Mouse (Mus musculus): ENCODE results near the gene Hist2h2ac.
"Not testable (repeated sequence)": the region's sequence is repeated elsewhere in the genome, so short reads cannot be mapped to it uniquely, and the experiment has no call there.

The Hist2h2ac gene

DNA sequence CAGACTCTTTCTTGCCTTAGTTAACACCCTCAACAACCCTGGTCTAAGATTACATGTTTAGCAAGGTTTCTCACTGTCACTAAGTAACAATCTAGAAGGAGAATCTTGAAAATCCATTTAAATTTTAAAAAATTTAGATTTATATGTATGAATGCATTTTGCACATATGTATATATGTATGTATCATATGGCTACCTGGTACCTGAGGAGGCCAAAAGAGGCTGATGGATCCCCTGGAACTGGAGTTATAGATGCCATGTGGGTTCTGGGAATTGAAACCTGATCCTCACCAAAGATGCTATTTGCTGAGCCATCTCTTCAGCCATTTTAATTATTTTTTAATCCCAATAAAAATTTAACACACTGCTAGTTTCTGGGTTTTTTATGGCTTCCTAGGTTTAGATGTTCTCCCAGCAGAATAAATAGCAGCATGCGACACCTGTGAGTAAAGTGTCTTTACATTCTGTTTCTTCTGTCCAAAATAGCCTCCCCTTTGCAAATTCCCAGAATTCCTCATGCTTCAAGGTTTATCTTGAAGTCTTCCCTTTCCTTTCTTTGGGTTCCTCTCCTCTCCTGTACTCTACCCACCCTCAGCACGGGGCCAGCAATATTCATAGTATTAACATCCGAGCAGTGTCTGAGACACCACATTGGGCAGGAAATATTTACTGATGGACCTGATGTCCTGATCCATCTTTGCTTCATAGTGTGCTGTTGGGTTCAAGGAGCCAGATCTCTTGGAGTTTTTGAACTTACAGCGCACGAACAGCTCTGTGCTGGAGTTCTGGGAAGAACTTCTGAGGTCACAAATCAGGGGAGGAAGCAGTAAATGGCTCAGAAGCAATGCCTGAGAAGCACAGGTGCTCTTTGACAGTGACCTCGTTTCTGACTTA, 27.7 kb upstream of the Hist2h2ac start:
- DNase-seq: no peak

DNA sequence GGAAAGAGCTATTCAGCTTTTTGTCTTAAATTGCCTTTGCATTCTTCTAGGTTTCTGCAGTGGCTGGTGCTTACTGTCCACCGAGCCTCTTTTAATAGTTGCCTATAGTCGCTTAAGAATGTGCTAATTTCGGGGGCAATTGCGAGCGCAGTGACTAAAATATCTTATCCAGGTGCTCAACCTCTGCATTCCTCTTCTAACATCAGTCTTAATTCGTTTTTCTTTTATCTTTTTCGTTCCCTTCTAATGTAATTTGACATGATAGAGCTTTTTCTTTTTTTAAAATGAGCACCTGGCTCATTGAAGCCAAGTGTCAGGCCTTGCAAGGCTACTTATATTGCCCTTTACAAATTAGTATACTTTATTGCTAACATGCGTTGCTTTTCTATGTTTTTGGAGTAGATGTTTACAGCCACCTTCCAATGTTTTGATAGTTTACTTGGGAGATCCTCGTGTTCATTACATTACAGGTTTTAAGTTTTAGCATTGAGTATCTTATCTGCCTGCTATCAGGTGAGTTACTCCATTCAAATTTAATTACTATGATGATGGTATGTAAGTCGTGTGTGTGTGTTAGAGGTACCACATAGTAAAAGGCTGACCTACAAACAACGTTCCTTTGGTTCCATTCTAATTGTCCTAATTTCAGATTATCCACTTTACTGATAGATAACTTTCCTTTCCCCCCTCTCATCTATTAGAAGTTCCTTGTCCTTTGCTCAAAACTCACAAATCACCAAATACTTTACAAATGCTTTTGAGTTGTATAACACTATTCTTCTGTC, 26.9 kb upstream of the Hist2h2ac start:
- DNase-seq: no peak

DNA sequence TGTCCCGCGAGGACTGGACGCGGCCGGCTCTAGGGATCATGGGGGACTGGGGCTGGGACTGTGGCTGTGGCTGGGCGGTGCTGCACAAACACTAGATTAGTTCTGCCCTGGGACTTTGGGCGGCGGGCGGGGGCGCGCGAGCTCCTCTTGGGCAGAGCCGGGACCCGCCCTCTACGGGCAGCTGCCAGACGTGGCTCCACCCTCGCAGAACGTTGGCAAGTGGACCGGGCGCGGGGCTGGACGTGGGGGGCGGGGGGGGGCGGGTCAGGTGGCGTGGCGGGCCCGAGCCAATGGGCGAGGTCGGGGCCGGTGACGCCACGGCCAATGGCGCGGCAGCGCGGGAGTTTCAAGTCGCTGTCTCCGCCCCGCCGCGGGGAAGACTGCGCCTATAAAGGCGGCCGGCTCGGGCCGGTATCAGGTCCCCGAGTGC, 25.8 kb upstream of the Hist2h2ac start, which contains the start of gene Hist2h3c1:
TSS of gene Hist2h3c1 (plus strand) at position 259 of the 430 bp plus-strand sequence.
- DNase-seq: not testable (repeated sequence)

DNA sequence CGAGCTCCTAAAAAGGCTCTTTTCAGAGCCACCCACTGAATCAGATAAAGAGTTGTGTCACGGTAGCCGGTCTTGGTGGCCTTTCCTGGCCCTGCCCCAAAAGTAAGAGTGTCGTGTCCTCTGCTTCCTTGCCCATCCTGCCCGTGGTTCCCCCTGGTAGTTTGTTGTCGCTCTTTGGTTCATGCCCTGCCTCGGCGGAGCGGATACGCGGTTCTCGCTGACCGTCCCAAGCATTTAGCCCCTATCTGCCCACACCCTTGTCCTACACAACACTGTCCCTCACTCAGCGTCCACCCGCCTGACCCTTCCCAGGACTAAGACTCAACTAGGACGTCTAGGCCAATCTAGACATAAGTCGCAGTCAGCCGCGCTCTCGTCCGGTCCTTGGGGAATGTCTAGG, 25.3 kb upstream of the Hist2h2ac start:
- not testable (repeated sequence) for DNase-seq

DNA sequence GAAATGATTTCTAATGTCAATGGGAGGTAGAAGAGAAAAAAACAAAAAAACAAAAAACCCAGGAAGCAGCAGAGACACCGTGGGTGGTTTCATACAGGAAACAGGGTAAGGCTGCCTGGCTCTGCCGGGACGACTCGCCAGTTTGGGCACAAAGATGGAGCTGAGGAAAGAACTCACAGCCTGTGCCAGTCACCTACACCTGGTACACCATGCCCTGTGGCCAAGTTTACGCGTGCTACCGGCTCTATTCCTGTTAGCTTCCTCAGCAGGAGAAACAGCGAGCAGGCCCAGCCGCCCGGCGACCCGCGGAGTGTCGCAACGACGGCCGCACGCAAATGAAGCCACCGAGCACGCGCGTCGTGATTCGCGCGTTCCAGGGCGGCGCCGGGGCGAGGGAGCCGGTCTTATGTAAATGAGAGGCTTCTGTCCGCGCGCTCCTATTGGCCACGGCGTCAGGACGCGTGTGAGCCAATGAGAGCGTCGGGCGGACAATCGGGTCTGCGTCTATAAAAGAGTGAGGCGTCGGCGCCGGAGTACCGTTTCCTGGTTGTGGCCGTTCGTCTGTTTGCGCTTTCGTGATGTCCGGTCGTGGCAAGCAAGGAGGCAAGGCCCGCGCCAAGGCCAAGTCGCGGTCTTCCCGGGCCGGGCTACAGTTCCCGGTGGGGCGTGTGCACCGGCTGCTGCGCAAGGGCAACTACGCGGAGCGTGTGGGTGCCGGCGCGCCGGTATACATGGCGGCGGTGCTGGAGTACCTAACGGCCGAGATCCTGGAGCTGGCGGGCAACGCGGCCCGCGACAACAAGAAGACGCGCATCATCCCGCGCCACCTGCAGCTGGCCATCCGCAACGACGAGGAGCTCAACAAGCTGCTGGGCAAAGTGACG, 24.6 kb upstream of the Hist2h2ac start, which contains the start of gene Hist2h2aa1:
TSS of gene Hist2h2aa1 (plus strand) at position 495 of the 884 bp plus-strand sequence.
- peak; percentile 86 for DNase-seq

DNA sequence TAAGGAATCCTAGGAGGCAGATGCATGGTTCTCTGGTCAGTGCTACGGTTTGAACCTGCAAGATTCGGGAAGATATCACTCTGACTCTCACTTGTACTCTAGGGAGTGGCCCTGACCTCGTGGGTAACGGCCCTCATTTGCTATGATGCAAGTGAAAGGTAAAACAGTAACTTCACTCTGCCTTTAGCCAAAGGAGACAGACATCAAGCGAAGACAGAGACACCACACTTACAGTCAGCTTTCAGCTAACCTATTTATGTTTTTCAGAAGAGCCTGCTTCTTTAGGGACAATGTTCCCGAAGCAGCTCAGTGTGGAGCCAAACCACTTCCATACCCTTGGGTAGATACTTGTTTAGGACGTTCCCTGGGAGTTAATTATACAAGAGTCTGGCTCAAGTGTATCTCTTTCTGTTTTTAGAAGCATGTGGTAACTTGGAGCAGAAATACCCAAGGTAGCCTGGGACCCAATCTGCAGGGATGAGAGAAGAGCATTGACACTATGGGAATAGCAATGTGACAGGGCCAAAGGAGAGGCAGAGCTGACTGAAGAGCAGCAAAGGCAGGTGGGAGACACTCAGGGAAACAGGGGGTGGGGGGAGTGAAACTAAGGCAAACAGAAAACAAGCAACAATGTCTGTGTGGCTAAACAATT, 23.4 kb upstream of the Hist2h2ac start:
- no peak for DNase-seq

DNA sequence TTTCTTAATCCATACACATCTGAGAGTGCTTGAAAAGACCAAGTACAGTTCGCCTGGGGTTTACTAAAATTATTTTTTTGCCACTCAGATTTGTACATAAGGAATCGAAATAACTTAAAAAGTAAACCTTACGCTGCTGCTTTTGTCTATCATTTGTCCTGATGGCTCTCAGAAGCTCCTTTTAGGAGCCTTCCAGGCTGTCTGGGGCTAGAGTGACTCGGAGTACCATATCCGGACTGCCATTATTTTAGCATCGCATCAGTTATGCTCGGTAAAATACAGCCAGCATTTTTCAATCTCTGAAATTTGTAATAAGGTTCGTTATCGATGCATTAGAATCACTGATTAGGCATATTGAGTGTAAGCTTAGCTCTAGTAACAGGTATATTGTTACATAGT, 20.1 kb upstream of the Hist2h2ac start:
- no peak for DNase-seq

DNA sequence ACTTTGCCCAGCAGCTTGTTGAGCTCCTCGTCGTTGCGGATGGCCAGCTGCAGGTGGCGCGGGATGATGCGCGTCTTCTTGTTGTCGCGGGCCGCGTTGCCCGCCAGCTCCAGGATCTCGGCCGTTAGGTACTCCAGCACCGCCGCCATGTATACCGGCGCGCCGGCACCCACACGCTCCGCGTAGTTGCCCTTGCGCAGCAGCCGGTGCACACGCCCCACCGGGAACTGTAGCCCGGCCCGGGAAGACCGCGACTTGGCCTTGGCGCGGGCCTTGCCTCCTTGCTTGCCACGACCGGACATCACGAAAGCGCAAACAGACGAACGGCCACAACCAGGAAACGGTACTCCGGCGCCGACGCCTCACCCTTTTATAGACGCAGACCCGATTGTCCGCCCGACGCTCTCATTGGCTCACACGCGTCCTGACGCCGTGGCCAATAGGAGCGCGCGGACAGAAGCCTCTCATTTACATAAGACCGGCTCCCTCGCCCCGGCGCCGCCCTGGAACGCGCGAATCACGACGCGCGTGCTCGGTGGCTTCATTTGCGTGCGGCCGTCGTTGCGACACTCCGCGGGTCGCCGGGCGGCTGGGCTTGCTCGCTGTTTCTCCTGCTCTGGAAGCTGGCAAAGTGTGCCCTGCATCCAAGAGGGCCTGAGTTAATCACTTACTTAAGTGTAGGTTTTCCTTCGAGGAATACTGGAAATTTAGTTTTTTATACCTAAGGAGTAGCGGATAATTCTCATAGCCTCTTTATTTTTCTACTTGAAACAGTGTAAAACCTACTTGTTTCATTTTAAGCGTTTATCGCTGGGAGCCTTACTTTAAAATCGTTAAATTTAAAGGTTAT, 19.5 kb upstream of the Hist2h2ac start, which contains the start of gene Hist2h2aa2:
TSS of gene Hist2h2aa2 (minus strand) at position 328 of the 850 bp plus-strand sequence.
- DNase-seq: peak; percentile 96

DNA sequence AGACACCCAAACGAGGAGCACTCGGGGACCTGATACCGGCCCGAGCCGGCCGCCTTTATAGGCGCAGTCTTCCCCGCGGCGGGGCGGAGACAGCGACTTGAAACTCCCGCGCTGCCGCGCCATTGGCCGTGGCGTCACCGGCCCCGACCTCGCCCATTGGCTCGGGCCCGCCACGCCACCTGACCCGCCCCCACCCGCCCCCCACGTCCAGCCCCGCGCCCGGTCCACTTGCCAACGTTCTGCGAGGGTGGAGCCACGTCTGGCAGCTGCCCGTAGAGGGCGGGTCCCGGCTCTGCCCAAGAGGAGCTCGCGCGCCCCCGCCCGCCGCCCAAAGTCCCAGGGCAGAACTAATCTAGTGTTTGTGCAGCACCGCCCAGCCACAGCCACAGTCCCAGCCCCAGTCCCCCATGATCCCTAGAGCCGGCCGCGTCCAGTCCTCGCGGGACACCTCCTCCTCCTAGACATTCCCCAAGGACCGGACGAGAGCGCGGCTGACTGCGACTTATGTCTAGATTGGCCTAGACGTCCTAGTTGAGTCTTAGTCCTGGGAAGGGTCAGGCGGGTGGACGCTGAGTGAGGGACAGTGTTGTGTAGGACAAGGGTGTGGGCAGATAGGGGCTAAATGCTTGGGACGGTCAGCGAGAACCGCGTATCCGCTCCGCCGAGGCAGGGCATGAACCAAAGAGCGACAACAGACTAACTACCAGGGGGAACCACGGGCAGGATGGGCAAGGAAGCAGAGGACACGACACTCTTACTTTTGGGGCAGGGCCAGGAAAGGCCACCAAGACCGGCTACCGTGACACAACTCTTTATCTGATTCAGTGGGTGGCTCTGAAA, 18.5 kb upstream of the Hist2h2ac start, which contains the start of gene Hist2h3c2:
TSS of gene Hist2h3c2 (minus strand) at position 174 of the 840 bp plus-strand sequence.
- DNase-seq: peak; percentile 33

DNA sequence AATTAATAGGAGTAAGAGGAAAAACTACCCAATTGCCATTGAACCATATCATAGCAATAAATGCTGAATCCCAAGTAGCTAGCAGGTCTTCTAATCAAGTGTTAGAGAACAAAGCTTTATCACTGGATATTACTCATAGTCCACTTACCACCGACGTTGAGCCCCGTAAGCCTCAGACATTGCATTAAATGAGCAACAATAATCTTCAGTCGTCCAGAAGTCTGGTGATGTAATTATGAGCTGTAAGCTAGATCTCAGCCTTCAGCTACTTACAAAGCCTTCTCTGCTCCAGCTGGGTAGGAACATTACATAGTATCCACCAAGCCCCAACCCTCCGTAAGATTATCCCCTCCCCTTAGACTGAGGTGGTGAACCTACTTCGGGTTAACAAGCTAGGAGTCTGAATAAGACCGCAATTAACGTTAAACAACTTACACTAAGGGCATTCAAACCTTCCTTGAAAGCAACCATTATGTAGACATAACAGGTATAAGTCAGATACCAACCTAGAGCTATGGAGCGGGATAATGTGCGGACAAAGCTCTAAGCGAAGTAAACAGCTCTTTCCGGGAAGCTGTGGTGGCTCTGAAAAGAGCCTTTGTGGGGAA, 17.3 kb upstream of the Hist2h2ac start:
- no peak for DNase-seq

DNA sequence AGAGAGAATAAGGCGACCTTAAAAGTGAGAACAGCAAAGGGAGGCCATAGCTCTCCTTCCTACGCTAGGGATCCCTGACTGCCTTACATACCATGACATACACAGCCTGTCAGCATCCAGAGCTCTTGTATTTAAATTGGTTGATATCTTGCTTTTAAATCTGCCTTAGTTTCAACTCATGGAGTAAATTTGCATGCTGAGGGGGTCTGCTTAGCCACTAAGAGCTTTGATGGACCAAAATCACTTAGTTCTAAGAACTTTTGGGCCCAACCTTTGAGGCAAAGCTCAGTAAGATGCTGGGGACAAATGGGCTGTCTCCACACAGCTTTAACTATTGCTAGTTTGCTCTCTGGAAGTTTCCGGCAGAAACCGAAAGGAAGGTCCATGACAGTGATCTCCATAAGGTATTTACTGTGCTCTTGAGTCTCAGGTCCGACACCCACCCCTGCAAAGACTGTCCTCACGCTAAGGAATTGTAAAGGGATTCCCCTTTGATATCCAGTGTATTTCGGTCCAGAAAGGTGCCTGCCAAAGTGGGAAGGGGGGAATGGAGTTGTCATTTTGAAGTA, 16.7 kb upstream of the Hist2h2ac start:
- DNase-seq: no peak

DNA sequence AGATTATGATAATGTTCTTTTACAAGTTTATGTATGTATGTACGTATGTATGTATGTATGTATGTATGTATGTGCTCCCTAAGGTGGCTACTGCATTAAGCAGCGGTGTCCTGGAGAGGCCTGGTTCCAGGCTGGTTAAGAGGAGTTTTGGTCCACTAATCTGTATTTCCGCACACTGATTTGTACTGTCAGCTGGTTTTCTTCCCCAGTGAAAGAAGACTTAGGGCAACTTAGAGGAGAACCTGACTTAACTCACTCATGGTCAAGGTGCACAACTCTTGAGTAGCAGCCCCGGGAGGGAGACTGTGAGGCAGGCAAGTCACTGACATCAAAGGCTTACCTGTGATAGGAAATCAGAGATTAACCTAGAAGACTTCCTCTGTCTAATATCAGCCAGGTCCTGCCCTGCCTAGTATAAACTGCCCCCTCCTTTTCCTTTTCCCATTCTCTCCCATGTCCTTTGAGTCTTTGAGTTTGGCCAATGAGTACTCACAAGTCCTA, 16.2 kb upstream of the Hist2h2ac start:
- no peak for DNase-seq

DNA sequence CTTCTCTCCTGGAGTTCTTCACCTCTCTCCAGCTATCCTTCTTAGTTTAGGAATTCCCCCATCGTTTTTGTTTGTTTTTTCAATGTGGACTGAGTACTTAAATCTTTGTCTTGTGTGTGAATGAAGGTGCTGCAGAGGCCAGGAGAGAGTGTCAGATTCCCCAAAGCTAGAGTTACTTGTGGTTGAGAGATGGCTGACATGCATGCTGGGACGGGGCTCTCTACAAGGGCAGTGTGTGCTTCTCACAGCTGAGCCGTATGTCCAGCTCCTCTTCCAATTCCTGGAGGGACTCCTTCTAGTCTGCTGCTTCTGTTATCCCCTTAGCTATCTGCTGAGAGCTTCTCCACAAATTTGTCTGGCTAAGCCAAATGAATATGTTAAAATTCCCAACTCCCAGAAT, 15.2 kb upstream of the Hist2h2ac start:
- DNase-seq: no peak

DNA sequence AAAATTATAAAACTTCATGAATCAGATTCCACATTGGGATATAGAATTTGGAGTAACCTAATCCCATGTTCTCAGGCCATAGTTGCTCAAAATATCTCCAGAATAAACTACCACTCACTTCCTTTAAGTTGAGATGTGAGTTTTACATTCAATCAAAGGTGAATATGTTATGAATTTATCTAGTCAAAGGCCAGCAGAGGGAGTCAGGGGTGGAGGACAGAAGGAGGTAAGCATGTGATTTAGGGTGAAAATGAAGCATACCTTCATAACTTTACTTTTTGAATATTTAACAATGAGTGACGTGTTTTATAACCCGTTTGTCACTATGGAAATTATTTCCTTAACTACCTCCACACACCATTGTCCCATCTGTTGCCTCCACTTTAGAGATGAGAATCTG, 14.2 kb upstream of the Hist2h2ac start:
- no peak for DNase-seq

DNA sequence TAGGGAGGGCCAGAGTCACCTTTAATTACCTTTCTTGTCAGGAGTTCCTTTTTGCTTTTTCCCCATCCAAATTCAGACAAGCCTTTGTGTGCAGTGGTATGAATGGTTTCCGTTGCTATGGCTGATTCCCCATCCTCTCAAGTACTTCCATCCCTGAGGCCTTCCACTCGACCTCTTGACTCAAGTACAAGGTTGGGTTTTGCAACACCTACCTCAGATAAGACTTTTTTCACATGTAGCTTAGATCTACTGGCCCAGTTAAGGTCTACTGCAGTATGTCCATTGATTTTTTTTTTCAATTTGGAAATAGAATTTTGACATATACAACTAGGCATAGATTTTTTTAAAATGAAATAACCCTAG, 11.1 kb upstream of the Hist2h2ac start:
- no peak for DNase-seq

DNA sequence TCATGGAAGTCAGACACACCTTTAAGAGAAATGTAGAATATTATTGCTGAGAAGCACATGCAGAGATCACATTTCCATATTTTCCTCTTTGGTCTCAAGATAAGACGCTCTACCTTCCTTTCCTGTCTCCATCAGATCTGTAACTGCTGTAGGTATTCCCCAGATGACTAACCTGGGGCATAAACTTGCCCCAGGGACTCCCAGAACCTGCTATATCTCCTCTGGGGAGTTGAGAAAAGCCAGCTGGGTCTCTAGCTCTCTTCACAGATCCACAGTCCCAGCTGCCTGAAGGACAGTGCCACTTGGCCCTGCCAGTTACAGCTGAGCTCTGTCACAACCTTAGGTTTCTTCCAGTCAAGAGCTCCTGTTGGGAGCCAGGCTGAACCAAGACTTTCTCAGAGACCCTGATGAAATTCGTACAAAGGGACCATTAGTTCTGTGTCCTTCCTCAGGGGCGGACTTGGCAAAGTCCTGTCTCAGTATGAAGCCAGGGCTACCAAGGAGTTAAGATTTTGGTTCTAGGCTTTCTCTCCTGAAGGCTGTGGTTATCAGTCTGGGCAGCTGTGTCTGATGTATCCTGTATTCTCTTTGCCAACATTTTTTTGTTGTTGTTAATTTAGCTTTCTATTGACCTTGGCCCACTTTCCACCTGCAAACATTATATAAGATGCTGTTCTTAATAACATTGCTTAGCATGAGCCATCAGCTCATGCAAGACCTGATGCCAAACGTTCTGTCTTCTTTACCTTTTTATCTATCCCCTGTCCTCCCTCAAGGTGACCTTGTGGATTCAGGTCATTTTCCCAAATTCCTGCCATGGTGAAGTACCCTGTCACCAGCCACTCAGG, 10.5 kb upstream of the Hist2h2ac start:
- no peak for DNase-seq

DNA sequence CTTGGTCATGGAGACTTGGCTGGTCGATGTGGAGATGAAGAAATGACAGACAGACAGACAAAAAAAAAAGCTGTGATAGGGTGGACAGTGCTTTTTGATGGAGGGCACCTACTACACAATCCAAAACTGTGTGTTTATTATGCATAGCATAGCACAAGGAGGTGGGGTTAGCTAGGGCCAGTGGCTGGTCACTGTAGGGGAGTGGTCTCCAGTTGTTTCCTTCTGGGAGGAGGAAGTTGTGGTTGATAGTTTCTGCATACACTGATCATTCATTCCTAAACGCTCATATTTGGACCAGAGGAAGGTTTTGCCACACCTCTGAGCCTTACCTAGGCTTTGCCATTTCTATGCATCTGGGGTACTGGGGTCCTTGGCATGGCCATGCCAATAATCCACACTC, 9.7 kb upstream of the Hist2h2ac start:
- no peak for DNase-seq

DNA sequence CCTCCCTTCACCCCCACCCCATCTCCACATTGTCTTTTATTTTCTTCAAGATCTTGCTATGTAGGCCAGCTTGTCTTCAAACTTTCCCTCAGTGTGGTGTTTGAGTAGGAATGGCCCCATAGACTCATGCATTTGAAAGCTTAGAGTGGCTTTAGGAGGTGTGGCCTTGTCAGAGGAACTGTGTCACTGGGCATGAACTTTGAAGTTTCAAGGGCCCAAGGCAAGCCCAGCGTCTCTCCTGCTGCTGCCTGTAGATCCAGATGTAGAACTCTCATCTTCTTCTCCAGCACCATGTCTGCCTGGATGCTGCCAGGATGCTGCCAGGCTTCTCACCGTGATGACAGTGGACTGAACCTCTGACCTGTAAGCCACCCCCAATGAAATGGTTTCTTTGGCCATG, 8.1 kb upstream of the Hist2h2ac start:
- no peak for DNase-seq

All from right cerebral cortex, adult 18-20 months (tissue).